Mouse (Mus musculus): ENCODE data around the gene Gm21830. TPM values are rescaled to one million over a fixed set of nuclear protein-coding genes. Genes with fewer than 3 reads are reported as not detected.

The Gm21830 gene
- total RNA-seq, 1 experiment = not detected

DNA sequence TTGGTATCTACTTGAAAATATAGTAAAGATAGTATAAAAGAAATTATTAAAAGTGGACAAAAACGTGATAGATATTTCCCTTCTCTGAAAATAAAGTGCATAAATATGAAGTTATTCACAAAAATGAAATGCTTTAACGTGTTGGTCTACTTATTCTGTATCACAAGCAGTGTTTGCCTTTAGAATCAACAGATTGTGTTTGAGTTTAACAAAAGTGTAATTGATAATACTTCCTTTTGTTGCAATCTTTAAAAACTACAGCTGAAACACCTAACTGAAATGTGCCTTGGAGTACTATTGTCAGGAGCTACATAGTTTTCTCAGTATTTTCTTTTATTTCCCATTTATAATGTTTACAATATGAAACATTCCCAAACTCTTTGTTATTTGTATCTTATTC lies 19.6 kb downstream of the Gm21830 start, which contains the start of gene Gm26727:
Gene Gm26727 (minus strand): TSS at position 101 of the 400 bp plus-strand sequence.
- TF ChIP-seq MAFK (IDR thresholded peaks at IDR 0.05; ENCODE audit: insufficient read depth, low read depth, low read length) = no peak
- in situ Hi-C loops (cut with MboI; ENCODE audit: low sequenced_read_pairs in 2 of 2, unreplicated experiment in 2 of 2) = no loop called here
- Histone ChIP-seq H3K9me3 (ENCODE audit: control insufficient read depth, insufficient read depth, low read depth, low read length) (no peaks in the 10 kb centered on the region), H3K27ac (ENCODE audit: insufficient read depth, low read depth, low read length, poor library complexity, severe bottlenecking) (no peak within 1 kb of the TSS), H3K36me3 (ENCODE audit: control insufficient read depth, insufficient read depth, low read length, poor library complexity, severe bottlenecking) (no peaks in the 10 kb centered on the region), H3K4me1 (ENCODE audit: control insufficient read depth in 2 of 2, insufficient read depth in 2 of 2, low read length in 2 of 2, poor library complexity in 1 of 2) (no peaks in the 10 kb centered on the region), H3K4me3 (ENCODE audit: insufficient read depth in 1 of 2, low read depth in 1 of 2, low read length in 2 of 2, poor library complexity in 1 of 2, severe bottlenecking in 1 of 2) (no peak within 1 kb of the TSS), H3K9ac (ENCODE audit: insufficient read depth, low read depth, low read length, poor library complexity, severe bottlenecking) (no peak within 1 kb of the TSS)
- no peak for DNase-seq (ENCODE audit: low read depth, low spot score)

DNA sequence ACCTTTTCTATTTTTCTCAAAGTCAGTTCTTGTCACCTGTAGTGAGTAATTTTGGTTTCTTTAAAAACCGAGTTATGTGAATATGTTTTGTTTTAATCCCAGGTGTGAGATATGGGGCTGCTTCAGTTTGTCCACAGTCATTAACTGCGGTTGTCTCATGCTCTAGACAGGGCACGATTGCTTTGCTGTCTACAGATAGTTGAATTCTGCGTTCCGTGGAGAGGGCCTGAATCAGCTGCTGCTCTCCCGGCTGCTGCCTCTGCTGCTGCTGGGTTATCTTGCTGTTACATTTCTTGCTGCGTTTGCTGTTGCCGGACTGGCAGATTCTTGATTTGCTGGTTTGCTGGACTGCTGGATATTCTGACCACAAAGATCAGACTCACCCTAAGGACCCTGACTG lies 24.8 kb downstream of the Gm21830 start:
- Histone ChIP-seq H3K9me3 (ENCODE audit: control insufficient read depth, insufficient read depth, low read depth, low read length) (no peaks in the 10 kb centered on the region), H3K9ac (ENCODE audit: insufficient read depth, low read depth, low read length, poor library complexity, severe bottlenecking) (no peak overlapping the region), H3K4me1 (ENCODE audit: control insufficient read depth in 2 of 2, insufficient read depth in 2 of 2, low read length in 2 of 2, poor library complexity in 1 of 2) (no peaks in the 10 kb centered on the region), H3K4me3 (ENCODE audit: insufficient read depth in 1 of 2, low read depth in 1 of 2, low read length in 2 of 2, poor library complexity in 1 of 2, severe bottlenecking in 1 of 2) (no peak overlapping the region), H3K36me3 (ENCODE audit: control insufficient read depth, insufficient read depth, low read length, poor library complexity, severe bottlenecking) (no peaks in the 10 kb centered on the region), H3K27ac (ENCODE audit: insufficient read depth, low read depth, low read length, poor library complexity, severe bottlenecking) (no peak overlapping the region)
- TF ChIP-seq CHD2 (IDR thresholded peaks at IDR 0.05; ENCODE audit: low read depth, low read length) (no peak), MAFK (IDR thresholded peaks at IDR 0.05; ENCODE audit: insufficient read depth, low read depth, low read length) (no peak), ZNF384 (IDR thresholded peaks at IDR 0.05; ENCODE audit: low read depth, low read length) (no peak), HCFC1 (IDR thresholded peaks at IDR 0.05; ENCODE audit: borderline replicate concordance, insufficient read depth, low read length) (no peak), ZC3H11A (IDR thresholded peaks at IDR 0.05; ENCODE audit: borderline replicate concordance, low read depth, low read length) (no peak)
- no peak for DNase-seq (ENCODE audit: low read depth, low spot score)
- in situ Hi-C loops (cut with MboI; ENCODE audit: low sequenced_read_pairs in 2 of 2, unreplicated experiment in 2 of 2) = no loop called here

DNA sequence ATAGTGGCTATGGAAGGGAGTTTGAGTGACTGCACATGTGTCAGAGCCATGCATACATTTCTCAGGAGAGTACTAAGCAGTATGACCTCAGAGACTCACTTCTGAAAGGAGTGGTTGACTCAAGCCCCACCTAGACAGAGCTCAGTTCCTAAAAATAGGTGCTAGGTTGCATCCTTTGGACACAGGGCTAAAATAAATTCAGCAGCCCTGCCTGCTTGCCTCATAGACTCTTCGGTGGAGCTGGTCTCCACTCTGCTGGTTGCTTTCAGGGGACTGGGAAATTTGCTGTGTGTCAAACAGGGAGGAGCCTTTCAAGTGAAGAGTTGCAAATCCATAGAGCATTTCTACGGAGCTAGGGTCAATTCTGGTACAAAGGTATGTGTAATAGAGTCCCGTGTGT lies 32.3 kb downstream of the Gm21830 start, which contains the start of gene Xirp2:
Gene Xirp2 (plus strand): TSS at position 223 of the 400 bp plus-strand sequence.
- Histone ChIP-seq H3K27ac (ENCODE audit: insufficient read depth, low read depth, low read length, poor library complexity, severe bottlenecking) (no peak within 1 kb of the TSS), H3K4me1 (ENCODE audit: control insufficient read depth in 2 of 2, insufficient read depth in 2 of 2, low read length in 2 of 2, poor library complexity in 1 of 2) (0 out of 4 replicates have a peak, but pooled peaks cover 0 to 1% of the 10 kb centered on the region in 2 experiments), H3K9ac (ENCODE audit: insufficient read depth, low read depth, low read length, poor library complexity, severe bottlenecking) (no peak within 1 kb of the TSS), H3K4me3 (ENCODE audit: insufficient read depth in 1 of 2, low read depth in 1 of 2, low read length in 2 of 2, poor library complexity in 1 of 2, severe bottlenecking in 1 of 2) (no peak within 1 kb of the TSS), H3K9me3 (ENCODE audit: control insufficient read depth, insufficient read depth, low read depth, low read length) (no peaks in the 10 kb centered on the region), H3K36me3 (ENCODE audit: control insufficient read depth, insufficient read depth, low read length, poor library complexity, severe bottlenecking) (no peaks in the 10 kb centered on the region)
- TF ChIP-seq ZC3H11A (IDR thresholded peaks at IDR 0.05; ENCODE audit: borderline replicate concordance, low read depth, low read length) (no peak), HCFC1 (IDR thresholded peaks at IDR 0.05; ENCODE audit: borderline replicate concordance, insufficient read depth, low read length) (no peak), ZNF384 (IDR thresholded peaks at IDR 0.05; ENCODE audit: low read depth, low read length) (no peak), CHD2 (IDR thresholded peaks at IDR 0.05; ENCODE audit: low read depth, low read length) (no peak), MAFK (IDR thresholded peaks at IDR 0.05; ENCODE audit: insufficient read depth, low read depth, low read length) (no peak)
- in situ Hi-C loops (cut with MboI; ENCODE audit: low sequenced_read_pairs in 2 of 2, unreplicated experiment in 2 of 2) = no loop called here
- no peak for DNase-seq (ENCODE audit: low read depth, low spot score)

DNA sequence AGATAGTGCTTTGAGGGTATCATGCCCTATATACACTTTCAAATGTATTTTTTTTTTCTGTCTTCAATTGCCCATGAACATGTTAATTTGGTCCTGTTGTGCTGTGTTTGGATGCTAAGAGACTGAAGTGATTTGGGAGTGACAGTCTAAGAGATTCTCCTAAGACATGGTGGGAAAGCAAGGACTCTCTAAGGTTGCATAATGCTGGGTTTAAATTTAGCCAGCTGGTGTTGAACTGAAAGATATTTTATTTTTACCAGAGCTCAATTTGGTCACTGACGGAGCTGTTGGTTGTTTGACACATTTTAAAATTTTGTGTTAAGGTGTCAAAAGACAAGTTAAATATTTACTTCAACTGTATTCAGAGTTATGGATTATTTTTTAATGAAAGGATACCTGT lies 33.2 kb downstream of the Gm21830 start:
- H3K4me1 ChIP-seq (ENCODE audit: control insufficient read depth in 2 of 2, insufficient read depth in 2 of 2, low read length in 2 of 2, poor library complexity in 1 of 2) = 0 out of 4 replicates have a peak, but pooled peaks cover 0 to 1% of the 10 kb centered on the region in 2 experiments
- H3K27ac ChIP-seq (ENCODE audit: insufficient read depth, low read depth, low read length, poor library complexity, severe bottlenecking) = no peak overlapping the region
- TF ChIP-seq CHD2 (IDR thresholded peaks at IDR 0.05; ENCODE audit: low read depth, low read length) (no peak), HCFC1 (IDR thresholded peaks at IDR 0.05; ENCODE audit: borderline replicate concordance, insufficient read depth, low read length) (no peak), ZNF384 (IDR thresholded peaks at IDR 0.05; ENCODE audit: low read depth, low read length) (no peak), MAFK (IDR thresholded peaks at IDR 0.05; ENCODE audit: insufficient read depth, low read depth, low read length) (no peak)
- in situ Hi-C loops (cut with MboI; ENCODE audit: low sequenced_read_pairs in 2 of 2, unreplicated experiment in 2 of 2) = no loop called here
- no peak overlapping the region for H3K9ac ChIP-seq (ENCODE audit: insufficient read depth, low read depth, low read length, poor library complexity, severe bottlenecking)
- no peak overlapping the region for H3K4me3 ChIP-seq (ENCODE audit: insufficient read depth in 1 of 2, low read depth in 1 of 2, low read length in 2 of 2, poor library complexity in 1 of 2, severe bottlenecking in 1 of 2)
- no peaks in the 10 kb centered on the region for H3K9me3 ChIP-seq (ENCODE audit: control insufficient read depth, insufficient read depth, low read depth, low read length)
- no peaks in the 10 kb centered on the region for H3K36me3 ChIP-seq (ENCODE audit: control insufficient read depth, insufficient read depth, low read length, poor library complexity, severe bottlenecking)
- DNase-seq (ENCODE audit: low read depth, low spot score) = no peak

DNA sequence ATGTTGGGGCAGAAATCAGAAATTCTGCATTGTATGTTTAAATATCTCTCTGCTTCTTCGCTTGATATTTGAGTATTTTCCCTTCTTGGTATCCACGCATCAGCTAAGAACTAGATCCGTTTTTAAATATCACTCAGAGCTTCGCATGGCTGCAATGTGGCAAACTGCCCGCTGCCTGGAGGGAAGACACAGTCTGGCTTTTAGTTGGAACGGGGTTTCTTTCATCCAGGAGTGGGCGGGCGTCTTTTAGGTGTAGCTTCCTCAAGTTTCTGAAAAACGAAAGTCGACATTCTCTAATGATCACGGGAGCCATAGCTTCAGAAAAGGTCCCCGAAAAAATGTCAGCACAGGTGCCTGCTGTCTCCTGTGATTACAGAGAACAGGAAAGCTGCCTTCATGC lies 33.7 kb downstream of the Gm21830 start:
- in situ Hi-C loops (cut with MboI; ENCODE audit: low sequenced_read_pairs in 2 of 2, unreplicated experiment in 2 of 2) = no loop called here
- Histone ChIP-seq H3K36me3 (ENCODE audit: control insufficient read depth, insufficient read depth, low read length, poor library complexity, severe bottlenecking) (no peaks in the 10 kb centered on the region), H3K27ac (ENCODE audit: insufficient read depth, low read depth, low read length, poor library complexity, severe bottlenecking) (no peak overlapping the region), H3K9me3 (ENCODE audit: control insufficient read depth, insufficient read depth, low read depth, low read length) (no peaks in the 10 kb centered on the region), H3K4me3 (ENCODE audit: insufficient read depth in 1 of 2, low read depth in 1 of 2, low read length in 2 of 2, poor library complexity in 1 of 2, severe bottlenecking in 1 of 2) (no peak overlapping the region), H3K9ac (ENCODE audit: insufficient read depth, low read depth, low read length, poor library complexity, severe bottlenecking) (no peak overlapping the region), H3K4me1 (ENCODE audit: control insufficient read depth in 2 of 2, insufficient read depth in 2 of 2, low read length in 2 of 2, poor library complexity in 1 of 2) (0 out of 4 replicates have a peak, but pooled peaks cover 0 to 1% of the 10 kb centered on the region in 2 experiments)
- no peak for TF ChIP-seq ZC3H11A (IDR thresholded peaks at IDR 0.05; ENCODE audit: borderline replicate concordance, low read depth, low read length)
- DNase-seq (ENCODE audit: low read depth, low spot score) = no peak

All from ES-E14 (cell line).